Mouse (Mus musculus) lung, postnatal 25 days (tissue): Measurements from ENCODE around the gene Asb10.

Experiments used
- DNase-seq: peaks from one replicate; pipeline ENCODE4 v3.0.0; 2022; ENCODE audit warnings: low spot score

The Asb10 gene

DNA sequence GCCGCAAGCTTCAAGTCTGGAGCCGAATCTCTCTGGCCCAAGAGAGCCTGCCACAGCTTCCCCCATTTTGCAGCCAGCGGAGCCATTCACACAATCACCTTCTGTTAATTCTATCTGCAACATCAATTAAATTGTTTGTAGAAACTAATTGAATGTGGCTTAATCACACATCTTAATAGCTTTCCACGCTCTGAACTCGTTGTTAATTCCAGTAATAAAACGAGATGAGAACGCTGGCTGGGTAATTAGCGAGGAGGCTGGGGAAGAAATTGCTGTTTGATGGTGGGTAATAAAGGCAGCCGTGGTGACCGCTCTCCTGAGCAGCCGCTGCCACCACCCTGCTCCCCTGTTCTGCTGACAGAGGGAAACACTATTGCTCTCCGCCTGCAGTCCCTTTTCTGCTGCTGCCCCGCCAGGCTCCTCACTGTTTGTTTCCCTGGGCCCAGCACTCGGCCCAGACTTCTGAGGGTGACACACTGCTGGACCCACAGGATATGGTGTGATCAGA, 50.3 kb downstream of the Asb10 start:
- DNase-seq: no peak

DNA sequence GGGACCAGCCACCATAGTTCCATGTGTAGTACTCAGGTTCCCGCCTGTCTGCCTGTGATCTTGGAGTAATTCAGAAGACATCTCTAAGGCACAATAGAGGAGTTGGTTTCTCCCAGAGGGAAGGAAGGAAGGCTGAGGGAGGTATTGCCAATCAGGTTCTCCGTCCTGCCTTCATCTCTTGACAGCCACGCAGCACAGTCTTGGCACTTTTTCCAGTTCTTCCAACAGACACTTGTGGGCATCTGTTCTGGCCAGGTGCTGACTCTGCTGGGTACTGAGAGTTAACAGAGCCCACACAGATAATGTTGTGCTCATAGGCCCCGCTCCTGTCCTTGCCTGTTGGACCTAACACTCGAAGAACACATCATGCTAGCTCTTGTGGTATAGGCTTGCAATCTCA, 54.0 kb downstream of the Asb10 start:
- DNase-seq: no peak

DNA sequence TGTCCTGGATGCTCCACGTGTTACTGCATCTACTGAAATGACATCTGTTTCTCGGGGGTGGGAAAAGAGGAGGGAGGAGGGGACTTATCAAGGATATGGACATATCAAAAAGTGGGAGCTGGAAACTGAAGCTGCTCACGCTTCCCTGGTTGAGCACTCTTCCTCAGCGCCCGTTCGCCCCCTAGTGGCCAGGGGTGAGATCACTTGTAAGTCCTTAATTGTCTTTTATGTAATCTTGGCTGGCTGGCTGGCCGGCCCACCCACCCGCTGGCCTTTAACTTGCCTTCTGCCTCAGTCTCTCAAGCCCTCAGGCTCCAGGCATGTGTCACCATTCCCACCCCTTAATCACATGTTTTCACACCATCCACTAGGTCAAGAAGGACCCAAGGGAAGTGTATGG, 54.7 kb downstream of the Asb10 start:
- DNase-seq: peak; percentile 88

DNA sequence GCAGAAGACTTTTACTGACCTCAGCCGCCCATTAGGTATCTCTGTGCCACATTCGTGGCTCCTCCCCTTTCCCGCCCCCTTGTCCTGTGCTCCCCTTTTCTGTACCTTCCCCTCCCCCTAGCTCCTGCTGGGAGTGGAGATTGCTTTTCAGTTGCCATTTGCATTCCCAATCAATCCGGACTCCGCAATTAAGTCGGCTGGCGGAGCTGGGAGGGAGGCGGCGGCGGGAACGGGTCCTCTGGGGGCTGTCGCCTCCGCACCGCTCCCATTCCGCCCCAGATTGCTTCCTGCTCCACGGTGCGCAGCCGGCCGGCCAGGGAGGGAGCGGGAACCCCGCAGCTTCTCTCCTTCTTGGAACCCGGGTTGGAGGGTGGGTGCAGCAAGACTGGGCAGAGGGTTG, 55.8 kb downstream of the Asb10 start:
- no peak for DNase-seq

DNA sequence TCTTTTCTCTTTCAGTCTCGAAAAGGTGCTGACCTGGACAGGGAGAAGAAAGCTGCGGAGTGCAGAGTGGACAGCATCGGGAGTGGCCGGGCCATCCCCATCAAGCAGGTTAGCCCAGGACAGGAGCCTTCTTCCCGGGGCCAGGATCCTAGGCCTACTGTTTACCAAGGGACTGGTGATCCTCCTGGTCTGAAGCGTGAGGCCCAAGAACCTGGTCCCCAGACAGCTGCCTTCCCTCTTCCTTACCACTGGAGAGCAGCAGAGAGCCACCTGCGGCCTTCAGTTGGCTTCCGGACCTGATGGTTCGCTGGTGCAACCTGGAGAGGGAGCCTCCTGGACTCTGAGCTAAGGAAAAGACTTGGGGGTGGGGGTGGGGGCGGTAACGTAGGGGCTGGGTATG, 57.5 kb downstream of the Asb10 start:
- DNase-seq: peak; percentile 64
